Mouse (Mus musculus) left cerebral cortex, postnatal 4 days (tissue): ENCODE measurements at regions not wholly inside any gene's neighbourhood (a gene's known extent, or its start where the extent isn't known, plus 50 kb on each side); places are given as distances from the start of the nearest gene placed in this dataset.
"Not testable (repeated sequence)": the region's sequence is repeated elsewhere in the genome, so short reads cannot be mapped to it uniquely, and the experiment has no call there.

Experiments used
- DNase-seq: peaks from one replicate; pipeline ENCODE4 v3.0.0-alpha.2; 2022
- intact Hi-C: fragments of 180-260 bp; cut with DNase I; formaldehyde crosslinking; loops from one replicate; pipeline ENCODE4 v1.15.1; 2025

GRCm38 (mm10) chr9:80961818-80962217, 496.5 kb upstream of the Impg1 start:
- DNase-seq, result no peak
- intact Hi-C loops, result no loop called here

DNA sequence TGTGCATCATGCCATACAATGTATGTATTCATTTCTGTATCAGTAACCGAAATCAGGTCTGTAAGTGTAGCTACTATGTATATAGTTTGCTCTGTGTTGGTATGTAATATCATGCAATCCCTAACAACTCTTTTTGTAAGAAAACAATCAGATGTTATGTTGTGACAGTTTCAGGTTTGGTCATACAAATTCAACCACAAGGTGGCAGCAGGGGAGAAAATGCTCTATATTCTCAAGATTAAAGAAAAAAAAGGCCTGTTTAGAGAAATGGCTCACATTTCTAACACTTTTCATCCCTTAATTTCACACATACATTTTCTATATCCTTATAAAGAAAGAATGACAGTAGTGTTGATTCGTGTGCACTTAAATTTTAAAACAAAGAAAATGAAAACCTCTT, 477.7 kb upstream of the Impg1 start:
- intact Hi-C loops, result loop anchor here (10.0 kb wide), 2 partner anchors 598 to 682 kb away; no protein-coding TSS in a partner anchor
- DNase-seq, result peak; percentile 6

DNA sequence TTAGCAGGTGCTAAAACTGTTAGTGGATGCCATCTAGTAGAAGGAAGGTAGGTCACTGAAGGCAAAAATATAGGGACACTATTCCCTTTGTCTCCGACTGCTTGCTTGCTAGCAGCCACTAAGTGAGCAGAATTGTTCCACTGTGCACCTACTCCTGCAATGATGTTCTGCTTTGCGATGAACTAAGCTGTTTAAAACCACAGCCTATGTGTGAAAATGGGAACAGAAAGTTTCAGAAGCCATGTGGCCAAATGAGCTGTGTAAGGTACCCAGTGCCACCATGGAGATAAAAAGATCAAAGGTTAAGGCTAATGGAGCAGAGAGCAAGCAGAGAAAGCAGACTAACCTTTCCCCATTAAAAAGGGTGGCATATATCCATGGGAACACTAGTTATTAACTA, 476.1 kb upstream of the Impg1 start:
- no peak for DNase-seq
- intact Hi-C loops, result loop anchor here (10.0 kb wide), 2 partner anchors 597 to 683 kb away; no protein-coding TSS in a partner anchor

- intact Hi-C loops, result no loop called here
- no peak for DNase-seq
These were observed 473.0 kb upstream of the Impg1 start for GRCm38 (mm10) chr9:80938238-80938637.

DNA sequence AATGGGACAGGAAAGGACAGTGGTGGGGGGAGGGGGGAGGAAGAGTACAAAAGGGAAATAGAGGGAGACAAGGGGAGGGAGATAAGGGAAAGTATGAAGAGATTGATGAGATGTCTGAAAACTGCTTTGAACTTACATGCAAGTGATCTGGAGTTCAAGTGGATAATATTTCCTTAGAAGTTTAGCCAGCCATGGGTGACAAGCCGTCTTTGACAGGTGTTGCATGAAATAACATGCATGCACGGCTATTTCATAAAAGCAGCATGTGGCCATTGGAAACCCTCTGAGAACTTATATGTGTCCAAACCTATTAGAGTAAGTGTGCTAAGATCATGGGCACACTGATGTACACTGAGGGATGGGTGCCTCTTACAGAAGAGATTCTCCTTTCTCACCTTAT, 465.3 kb upstream of the Impg1 start:
- no peak for DNase-seq
- intact Hi-C loops, result no loop called here

GRCm38 (mm10) chr9:80920304-80920703, 455.0 kb upstream of the Impg1 start:
- DNase-seq, result no peak
- intact Hi-C loops, result no loop called here

GRCm38 (mm10) chr9:80913867-80914266, 448.6 kb upstream of the Impg1 start:
- no peak for DNase-seq
- intact Hi-C loops, result no loop called here

GRCm38 (mm10) chr9:80912177-80912576, 446.9 kb upstream of the Impg1 start:
- intact Hi-C loops, result no loop called here
- no peak for DNase-seq

DNA sequence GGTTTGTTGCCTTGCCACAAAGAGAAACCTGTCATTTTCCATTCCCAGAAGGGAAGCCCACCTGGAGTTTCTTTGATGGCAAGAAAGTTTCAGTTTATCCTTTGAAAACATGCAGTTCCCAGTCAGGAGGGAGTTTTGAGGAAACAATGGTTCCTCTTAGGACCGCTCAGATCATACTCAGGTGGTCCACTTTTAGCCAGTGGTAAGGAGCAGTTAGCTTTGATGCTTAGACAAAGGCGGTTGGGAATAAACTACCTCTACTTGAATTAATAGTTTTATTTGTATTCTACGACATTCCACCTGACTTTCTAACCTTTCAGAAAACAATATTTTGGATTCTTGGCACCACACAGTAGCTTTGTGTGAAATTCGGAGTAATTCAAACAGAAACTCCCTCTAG, 401.5 kb upstream of the Impg1 start:
- intact Hi-C loops, result no loop called here

GRCm38 (mm10) chr9:80858998-80859397, 393.7 kb upstream of the Impg1 start:
- intact Hi-C loops, result no loop called here
- DNase-seq, result no peak

More for the DNA sequence above, 401.5 kb upstream of the Impg1 start:
- DNase-seq, result no peak

DNA sequence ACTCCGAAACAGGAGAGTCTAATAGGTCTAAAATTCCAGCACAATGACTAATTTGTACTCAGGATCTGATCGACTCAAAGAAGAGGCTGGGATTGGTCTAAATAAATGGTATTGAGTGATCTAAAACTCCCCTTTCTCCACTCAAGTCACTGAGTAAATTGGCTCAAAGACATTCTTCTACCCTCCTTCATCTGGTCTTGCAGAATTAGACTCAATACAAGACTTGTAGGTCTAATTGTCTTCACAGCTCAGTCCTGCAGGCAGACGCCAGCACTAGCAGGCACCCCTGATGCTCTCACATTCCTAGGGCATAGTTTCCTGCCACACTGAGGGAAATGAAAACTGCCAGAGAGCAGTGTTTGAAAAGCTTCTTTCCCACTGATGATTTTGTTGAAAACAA, 382.9 kb upstream of the Impg1 start:
- intact Hi-C loops, result no loop called here
- DNase-seq, result no peak

DNA sequence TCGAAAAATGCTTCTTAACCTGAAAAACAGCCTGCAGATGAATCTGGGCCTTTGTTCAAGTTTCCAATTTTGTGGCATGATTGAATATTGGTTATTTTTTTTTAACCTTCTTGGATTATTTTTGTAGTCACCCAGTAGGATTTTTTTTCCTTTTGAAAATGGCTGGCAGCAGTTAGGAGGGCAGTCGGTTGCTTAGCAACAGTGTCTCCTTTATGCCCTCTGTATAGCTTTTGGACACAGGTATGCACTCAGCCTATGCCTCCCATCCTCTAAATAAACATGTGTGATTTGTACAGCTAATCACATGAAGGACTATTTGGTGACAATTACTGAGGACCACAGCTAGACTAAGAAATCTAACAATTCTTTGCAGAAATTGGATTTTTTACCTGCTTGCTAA, 367.5 kb upstream of the Impg1 start:
- intact Hi-C loops, result no loop called here

DNA sequence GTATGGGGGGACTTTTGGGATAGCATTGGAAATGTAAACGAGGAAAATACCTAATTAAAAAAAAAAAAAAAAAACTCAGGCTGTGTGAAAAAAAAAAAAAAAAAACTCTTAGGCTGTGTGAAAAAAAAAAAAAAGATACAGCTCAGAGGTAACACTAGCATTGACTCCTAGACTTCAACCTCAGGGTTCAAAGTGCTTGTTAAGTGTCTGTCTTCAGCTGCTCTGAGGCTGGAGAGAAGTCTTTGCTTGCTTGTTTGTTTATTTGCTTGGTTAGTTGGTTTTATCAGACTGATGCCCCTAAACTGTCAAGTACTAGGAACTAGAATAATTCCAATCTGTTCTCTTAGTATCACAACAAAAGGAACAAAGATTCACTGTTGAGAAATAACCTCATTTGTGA, 360.1 kb upstream of the Impg1 start:
- DNase-seq, result no peak
- intact Hi-C loops, result no loop called here

More for the DNA sequence above, 367.5 kb upstream of the Impg1 start:
- no peak for DNase-seq

DNA sequence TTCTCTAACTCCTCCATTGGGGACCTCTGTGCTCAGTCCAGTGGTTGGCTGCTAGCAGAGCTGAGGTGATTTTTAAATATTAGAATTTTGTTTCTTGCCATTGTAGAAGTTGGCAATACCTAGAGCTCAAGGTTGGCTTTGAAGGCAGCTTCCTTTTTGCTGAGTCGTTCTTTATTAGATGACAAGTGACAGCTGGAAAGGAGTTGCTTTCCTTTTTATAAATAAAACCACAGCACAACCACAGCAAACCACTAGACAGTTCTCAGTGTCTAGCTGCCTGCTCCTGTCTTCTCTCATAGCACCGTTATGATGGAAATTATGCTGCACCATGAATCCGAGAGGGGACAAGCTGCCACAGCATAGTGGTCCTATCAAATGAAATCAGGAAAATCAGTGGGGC, 354.8 kb upstream of the Impg1 start:
- DNase-seq, result no peak
- intact Hi-C loops, result no loop called here

DNA sequence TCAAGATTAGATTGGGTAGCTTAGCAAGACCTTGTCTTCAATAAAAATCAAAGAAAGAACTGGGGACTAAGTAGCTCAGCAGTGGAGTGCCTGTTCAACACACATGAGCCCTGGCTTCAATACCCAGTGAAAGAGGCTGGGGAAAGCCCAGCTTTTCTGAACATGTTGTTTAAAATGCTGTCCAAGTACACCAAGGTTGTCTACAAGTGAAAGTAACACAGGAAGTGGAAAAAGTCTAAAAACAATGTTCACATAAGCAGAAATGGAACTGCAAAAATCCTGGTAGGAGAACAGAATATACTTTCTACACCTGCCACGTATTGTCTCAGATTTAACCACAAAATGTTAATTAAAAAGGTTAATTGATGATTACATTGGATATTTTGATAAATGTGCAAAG, 353.8 kb upstream of the Impg1 start:
- intact Hi-C loops, result no loop called here
- no peak for DNase-seq

DNA sequence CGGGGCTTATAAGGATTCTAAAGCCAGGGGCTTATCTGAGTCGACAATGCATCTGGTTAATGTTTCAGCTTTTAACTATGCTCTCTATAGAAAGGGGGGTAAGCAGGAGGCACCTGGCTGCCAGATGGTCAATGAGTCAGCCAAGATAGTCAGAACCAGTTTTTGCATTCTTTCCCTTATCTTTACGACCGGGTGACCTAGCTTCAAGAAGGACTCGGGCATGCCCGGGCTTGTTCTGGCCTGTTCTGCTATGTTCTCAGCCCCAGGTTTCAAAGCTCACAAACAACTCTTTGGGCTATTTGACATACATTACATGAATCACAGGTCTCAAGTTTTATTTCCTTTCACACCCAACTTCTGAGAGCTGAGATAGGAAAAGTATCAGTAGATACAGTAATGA, 348.6 kb upstream of the Impg1 start:
- intact Hi-C loops, DNase-seq: not testable (repeated sequence)

- intact Hi-C loops, result no loop called here
- DNase-seq, result no peak
These were observed 326.2 kb upstream of the Impg1 start for GRCm38 (mm10) chr9:80791523-80791922.

DNA sequence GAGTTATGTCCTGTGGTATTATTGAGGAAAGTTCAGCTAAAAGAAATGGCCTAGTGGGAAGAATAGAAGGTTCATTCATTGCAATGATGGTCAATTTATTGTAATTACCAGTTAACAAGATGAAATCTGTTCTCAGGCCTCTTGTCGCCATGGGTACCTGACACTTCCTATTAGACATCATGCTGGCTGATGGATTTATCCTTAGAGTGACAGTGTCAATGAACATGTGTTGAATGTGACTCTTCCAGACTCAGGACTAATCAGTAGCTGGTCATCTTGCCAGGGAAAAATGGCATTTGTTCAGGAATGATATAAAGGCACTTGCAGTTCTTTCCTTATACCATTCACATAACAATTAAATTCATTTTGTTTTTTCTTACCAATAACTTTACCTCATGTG, 309.3 kb upstream of the Impg1 start:
- intact Hi-C loops, result no loop called here
- DNase-seq, result peak; percentile 38

- intact Hi-C loops, DNase-seq: not testable (repeated sequence)
These were observed 270.5 kb upstream of the Impg1 start for GRCm38 (mm10) chr9:80735806-80736205.

- intact Hi-C loops, result no loop called here
- DNase-seq, result no peak
These were observed 267.7 kb upstream of the Impg1 start for GRCm38 (mm10) chr9:80732971-80733370.

GRCm38 (mm10) chr9:80723638-80724037, 258.4 kb upstream of the Impg1 start:
- intact Hi-C loops, result no loop called here
- no peak for DNase-seq

DNA sequence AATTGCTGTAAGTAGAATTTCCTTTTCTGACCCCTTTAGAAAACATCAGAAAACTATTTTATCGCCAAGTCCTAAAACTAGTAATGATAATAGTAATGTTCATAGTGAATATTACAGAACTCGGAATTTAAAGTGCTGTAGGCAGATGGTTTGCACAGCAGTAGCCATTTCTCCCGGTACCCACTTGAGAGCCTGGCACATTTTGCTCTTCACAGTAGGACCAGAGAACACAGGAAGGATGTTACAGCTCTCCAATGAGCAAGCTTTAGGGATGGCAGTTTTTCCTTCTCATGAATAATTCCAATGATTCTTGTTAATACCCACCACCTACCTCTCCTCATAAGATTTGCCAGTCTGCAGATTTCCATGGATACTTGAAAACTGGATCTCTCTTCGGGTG, 253.2 kb upstream of the Impg1 start:
- DNase-seq, result no peak
- intact Hi-C loops, result no loop called here

GRCm38 (mm10) chr9:80709781-80710180, 244.5 kb upstream of the Impg1 start:
- intact Hi-C loops, result no loop called here
- no peak for DNase-seq

DNA sequence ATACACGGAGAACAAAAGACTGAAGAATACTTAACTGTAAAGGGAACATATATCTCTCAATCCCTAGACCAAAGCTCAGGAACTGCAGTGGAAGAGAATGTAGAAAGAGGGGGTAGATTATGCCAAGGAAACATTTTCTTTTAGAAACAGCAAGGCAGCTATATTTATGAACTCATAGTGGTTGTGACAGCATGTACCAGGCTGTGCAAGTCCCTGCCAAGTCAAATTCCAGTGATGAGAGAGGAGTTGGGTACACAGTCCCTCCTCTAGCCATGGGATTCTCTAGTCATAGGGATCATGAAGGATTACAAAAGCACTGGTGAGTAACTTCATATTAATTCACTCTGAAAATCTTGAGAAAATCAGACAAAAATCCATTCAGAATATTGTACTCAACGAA, 240.0 kb upstream of the Impg1 start:
- intact Hi-C loops, result no loop called here
- DNase-seq, result no peak
